Mouse (Mus musculus) embryo, embryonic 11 days (tissue): ENCODE results near the gene Ankrd6.

ENCODE experiments used
- DNase-seq: peaks from one replicate; pipeline ENCODE4 v3.0.0-alpha.2; 2015

Ankrd6 gene

GRCm38 (mm10) chr4:32899051-32899450 lies 51.6 kb downstream of the Ankrd6 start:
- no peak for DNase-seq

DNA sequence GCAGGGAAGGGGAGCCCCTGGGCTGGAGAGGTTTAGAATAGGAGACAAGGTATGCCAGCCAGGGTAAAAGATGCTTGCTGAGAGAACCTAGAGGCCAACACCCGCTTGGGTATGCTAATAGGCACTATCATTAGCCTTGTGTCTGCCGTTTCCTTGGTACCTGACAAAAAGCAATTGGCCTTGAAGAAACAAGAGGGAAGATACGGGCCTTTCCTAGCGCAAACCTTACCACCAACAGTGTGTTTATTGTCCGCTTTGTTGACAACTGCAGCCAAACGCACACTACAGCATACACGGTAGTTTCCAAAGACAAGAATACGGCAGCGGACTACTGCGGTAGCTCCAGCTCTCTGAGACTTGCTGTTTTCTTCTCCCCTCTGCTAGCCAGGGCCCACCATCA lies 59.3 kb downstream of the Ankrd6 start:
- DNase-seq = no peak

GRCm38 (mm10) chr4:32890735-32891098 lies 59.9 kb downstream of the Ankrd6 start:
- DNase-seq = no peak

- no peak for DNase-seq
These were observed 60.5 kb downstream of the Ankrd6 start for GRCm38 (mm10) chr4:32889996-32890734.

GRCm38 (mm10) chr4:32889246-32889645 lies 61.4 kb downstream of the Ankrd6 start:
- no peak for DNase-seq

GRCm38 (mm10) chr4:32886479-32886878 lies 64.2 kb downstream of the Ankrd6 start:
- no peak for DNase-seq

DNA sequence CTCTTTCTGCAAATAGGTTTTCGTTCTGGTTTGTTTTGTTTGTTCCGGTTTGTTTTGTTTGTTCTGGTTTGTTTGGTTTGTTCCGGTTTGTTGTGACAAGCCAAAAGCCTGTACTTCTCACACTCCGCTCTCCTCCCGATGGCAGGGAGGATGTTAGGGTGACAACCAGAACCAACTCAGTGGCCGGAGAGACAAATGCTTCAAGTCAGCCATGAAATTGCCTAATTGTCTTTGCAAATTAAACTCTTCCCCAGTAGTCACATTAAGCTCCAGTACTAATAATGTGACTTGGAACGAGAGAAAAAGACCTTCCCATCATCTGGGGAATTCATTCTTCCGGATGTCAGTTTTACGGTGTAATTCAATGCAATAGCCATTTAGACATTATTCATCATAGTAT lies 66.0 kb downstream of the Ankrd6 start:
- DNase-seq = no peak

GRCm38 (mm10) chr4:32881001-32881400 lies 69.6 kb downstream of the Ankrd6 start:
- no peak for DNase-seq

GRCm38 (mm10) chr4:32874669-32875068 lies 76.0 kb downstream of the Ankrd6 start:
- DNase-seq = no peak

DNA sequence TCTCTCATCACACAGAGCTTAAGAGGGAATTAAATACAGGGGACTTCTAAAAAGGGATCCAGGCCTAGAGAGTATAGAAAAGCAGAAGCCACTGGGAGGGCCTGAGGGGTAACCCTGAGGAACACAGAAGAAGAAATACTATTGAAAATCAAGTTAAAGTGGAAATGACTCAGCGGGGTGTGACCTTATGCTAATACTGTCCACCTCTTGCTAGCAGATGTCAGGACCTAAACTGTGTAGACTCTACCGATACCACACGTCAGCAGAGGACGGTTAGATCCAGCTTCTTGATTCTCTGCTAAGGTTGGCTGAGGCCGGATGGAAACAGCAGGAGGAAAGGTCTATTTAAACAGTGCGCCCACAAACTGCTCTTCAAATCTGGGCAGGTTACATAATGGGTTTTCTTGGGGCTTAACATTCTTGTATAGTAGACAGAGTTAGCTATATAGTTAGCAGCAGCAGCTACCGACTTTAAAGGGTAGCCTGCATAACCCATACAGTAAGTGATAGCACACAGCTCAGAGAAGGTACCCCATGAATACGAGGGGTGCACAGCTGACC lies 78.4 kb downstream of the Ankrd6 start:
- DNase-seq = no peak

DNA sequence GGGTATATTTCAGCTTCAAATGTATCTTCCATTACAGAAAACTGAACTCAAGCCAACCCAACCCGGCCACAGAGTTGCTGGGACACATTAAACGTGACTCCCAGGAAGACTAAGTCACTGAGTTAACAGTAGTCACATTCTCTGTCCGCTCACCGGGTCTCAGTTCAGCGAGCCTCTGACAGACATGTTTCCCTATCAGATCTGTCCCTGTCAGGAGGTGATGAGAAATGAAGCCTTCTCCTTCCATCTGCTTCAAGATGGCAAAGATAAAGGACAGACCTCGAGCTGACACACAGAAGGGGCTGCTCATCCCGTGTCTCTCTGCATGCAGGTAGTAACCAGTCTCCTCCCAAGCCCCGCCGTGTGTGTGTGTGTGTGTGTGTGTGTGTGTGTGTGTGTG lies 81.3 kb downstream of the Ankrd6 start:
- DNase-seq = no peak

DNA sequence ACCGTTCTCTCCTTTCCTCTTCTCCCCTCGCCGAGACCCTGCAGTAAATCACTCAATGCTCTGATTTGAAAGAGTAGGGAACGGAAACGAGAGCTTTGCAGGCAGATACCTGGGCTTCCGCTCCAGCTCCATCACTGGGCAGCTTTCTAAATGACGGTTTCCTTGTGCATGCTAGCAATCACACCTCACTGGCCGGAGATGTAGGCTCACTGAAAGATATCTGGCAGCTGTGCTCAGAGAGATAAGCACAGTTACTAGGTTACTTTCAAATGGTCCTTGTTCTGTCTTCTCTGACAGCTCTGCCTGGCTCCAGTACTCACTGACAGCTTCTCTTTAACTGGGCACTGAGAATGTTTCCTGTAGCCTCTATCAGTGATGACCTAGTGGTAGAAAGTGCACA lies 81.8 kb downstream of the Ankrd6 start:
- no peak for DNase-seq

DNA sequence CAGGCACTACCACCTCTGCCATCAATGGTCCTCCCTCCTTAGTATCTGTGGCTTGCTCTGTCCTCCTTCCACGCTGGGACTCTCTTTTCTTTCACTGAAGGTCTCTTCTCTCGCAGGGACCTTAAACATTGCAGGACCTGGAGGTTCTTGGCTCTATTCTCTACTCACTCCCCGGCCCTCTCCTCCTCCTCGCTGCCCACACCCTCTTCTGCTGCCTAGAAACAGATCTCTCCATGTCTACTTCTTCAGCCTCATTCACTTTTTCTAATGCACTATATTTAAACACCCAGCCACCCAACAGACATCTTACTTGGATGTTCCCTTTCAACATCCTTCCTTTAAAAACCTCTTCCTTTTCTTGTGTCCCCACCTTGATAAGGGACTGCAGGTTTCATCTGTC lies 82.2 kb downstream of the Ankrd6 start:
- DNase-seq = no peak

GRCm38 (mm10) chr4:32867460-32867859 lies 83.2 kb downstream of the Ankrd6 start:
- no peak for DNase-seq

DNA sequence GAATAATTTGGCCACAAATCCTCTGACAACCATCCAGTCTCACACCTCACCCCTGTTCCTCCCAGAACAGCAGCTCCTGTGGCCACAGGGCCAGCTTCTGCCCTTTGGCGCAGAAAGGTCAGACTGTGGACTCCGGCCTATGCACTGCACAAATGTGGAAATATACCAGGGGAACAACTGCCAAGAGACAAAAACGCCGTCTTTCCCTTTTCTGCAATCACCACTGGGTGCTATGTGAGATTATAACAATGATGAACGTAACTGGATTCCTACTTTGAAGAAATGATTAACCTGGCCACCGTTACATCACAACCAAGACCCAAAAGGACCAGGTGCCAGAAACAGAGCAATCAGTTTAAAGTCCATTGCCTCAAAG lies 85.8 kb downstream of the Ankrd6 start:
- DNase-seq = no peak

GRCm38 (mm10) chr4:32864131-32864866 lies 86.3 kb downstream of the Ankrd6 start:
- DNase-seq = peak; percentile 37

DNA sequence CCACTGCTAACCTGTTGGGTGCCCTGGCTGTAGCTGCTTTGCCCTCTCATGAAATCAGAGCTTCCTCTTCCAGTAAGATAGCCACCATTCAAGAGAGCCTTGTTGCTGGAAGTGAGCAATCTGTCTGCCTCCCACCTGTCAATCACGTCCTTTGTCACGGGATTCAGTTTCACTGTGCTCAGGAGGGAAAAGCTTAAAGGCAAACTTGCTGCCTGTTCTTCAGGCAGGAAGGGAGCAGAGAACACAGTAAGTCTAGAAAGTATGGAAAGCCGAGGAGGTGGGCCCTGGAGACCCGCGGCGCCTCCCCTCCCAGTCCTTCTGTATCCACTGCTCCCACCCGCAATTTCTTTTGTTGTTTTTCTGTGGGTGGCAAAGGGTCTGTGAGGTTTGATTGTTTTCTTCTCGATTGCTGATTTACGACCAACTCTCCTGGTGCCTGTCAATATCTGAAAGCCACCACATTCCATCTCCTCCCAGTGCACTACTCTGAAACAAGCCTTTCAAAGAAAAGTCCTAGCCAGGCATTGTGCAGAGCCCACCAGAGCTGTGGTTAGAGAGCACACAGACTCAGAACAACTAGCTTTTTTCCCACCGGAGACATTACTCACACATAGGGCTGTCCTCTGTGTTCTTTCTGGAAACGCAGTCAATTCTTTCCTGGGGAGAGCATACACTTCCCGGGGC lies 87.1 kb downstream of the Ankrd6 start:
- DNase-seq = peak; percentile 54

DNA sequence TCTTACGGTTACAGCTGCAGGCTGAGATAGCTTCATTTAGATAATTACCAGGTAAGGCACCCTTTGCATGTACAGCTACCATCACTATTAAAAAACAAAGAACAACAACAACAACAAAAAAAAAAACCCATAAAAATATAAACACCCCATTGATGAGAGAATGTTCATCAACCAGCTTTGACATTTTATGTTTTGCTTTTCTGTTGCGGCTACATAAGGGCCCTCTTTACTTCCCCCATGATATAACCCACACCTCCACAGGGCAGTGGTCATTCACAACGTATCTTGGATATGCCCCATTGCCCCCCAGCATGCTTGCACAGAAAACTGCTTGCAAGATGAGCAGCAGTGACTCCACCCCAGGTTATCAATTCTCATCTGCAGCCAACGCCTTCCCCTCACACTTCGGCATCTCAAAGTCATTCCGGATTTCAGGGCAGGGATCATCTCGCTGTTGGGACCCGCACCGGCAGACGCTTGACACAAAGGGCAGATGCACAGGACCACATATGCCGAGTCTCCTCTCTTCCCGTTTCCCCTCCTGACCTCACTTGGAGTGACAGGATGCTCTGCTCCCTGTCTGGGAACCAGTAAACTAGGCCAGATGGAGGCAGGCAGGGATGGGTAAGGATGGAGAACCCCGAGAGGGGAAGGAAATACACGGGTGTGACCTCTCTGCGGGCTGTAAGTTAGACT lies 87.7 kb downstream of the Ankrd6 start:
- peak; percentile 40 for DNase-seq

DNA sequence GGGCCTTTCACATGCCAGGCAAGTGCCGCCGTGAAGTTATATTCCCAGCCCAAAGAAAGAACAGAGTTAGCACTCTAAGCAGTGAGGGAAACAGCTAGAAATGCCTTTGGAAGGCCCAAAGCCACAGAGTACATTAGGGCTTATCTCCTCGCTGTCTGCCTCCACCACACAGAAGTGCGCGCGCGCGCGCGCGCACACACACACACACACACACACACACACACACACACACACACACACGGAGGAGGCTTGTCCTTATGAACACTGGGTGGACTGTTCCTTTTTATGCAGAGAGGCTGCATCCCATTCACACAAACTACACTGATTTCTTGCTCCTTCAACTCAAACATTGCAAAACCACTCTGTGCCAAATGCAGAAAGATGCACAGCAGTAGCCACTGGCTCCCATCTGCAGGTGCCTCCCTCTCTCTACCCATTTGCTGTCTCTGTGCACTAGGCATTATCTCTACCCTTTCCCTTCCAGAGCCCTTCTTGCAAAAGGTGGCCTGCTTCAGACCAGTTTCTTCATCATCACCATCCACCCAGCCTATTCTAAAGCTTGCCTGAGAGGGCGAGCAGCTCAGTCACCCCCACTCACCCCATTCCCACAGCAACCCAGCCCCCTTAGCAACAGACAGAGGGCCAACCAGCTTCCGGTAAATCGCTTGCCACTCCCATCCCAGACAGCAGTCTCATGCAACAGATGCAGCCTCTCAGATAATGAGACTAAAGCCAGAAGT lies 88.5 kb downstream of the Ankrd6 start:
- peak; percentile 58 for DNase-seq

- peak; percentile 33 for DNase-seq
These were observed 90.3 kb downstream of the Ankrd6 start for GRCm38 (mm10) chr4:32860184-32860965.

DNA sequence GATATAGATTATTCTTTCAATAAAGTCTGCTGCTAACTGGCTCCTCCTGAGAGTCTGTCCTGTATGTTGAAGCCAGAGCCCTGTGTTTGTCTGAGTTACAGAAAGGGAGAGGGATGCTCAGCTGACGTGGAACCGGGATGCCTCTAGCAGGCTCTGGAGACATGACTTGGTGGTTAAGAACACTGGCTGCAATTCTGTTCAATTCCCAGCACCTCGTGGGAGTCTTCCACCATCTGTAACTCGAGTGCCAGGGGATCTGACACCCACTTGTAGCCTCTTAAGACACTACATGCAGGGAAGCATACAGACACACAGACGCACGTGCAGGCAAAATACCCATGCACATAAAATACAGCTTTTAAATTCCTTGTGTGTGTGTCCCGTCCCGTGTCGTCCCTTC lies 95.1 kb downstream of the Ankrd6 start:
- no peak for DNase-seq

GRCm38 (mm10) chr4:32854956-32855355 lies 95.7 kb downstream of the Ankrd6 start:
- no peak for DNase-seq
